Mouse (Mus musculus): ENCODE measurements around the gene Ppp6r3. TPM values are rescaled to one million over a fixed set of nuclear protein-coding genes. Genes with fewer than 3 reads are reported as not detected.

Gene Ppp6r3
- polyA plus RNA-seq, 1 experiment from 2014 or later = 66.2 TPM

DNA sequence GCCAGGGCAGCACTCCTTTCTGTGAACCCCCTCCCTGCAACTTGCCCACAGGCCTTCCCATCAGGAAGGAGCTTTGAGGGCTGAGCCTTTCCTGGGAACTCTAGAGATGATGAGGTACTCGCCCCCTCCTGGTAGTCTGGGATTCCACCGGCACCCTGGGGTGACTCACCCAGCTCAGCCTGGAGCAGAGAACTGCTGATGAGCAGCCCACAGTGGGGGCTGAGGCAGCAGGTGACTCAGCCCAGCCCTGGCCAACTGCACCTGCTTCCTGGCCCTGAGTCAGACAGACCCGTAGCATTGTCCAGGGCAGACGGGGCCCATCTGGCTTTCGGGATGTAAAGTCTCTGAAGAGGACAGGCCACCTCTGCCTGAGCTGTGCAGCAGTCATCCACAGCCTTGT, 156.3 kb downstream of the Ppp6r3 start:
- Histone ChIP-seq H3K27ac (ENCODE audit: low read length) (no peak overlapping the region), H3K27me3 (ENCODE audit: control insufficient read depth, insufficient read depth, low read depth, low read length) (peaks cover 5% of the 10 kb centered on the region), H3K36me3 (ENCODE audit: control insufficient read depth, insufficient read depth, low read length) (no peaks in the 10 kb centered on the region), H3K4me2 (ENCODE audit: low read depth, low read length) (no peak overlapping the region), H3K4me1 (replicated peaks; ENCODE audit: control insufficient read depth, insufficient read depth, low read length) (no peaks in the 10 kb centered on the region; the same call in 1 of the 2 replicates), H3K9ac (ENCODE audit: low read length) (no peak overlapping the region), H3K4me3 (ENCODE audit: low read length) (no peak overlapping the region), H3K9me3 (ENCODE audit: control insufficient read depth, low read length) (0 out of 2 replicates have a peak, but pooled peaks cover 2% of the 10 kb centered on the region)
- ATAC-seq (ENCODE audit: low read depth) = no peak
- WGBS = 58% methylated on average over 5 of the region's 5 CpGs

DNA sequence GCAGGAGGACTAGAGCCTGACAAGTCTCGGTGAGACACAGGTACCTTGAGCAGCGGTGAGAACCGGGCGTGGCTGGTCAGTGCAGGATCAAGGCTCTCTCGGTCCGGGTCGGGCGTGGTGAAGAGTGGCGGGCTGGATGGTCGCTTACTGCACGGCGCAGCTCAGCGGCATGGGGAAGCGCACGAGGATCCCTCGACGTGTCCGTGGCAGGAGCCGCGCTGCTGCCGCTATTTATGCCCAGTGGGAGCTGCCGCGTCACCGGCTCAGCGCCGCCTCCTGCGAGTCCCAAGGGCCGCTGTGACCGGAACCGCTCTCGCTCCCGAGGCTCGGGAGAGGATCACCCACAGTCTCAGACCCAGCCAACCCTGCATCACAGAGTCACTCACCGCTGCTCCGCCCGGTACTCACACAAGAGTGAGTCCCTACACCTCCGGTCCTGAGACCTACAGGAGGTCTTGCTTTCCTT, 161.2 kb downstream of the Ppp6r3 start, which contains the start of gene Gal:
TSS of gene Gal (minus strand) at position 277 of the 466 bp plus-strand sequence.
- Histone ChIP-seq H3K27me3 (ENCODE audit: control insufficient read depth, insufficient read depth, low read depth, low read length) (peaks cover 18% of the 10 kb centered on the region), H3K4me1 (replicated peaks; ENCODE audit: control insufficient read depth, insufficient read depth, low read length) (peaks cover 2% of the 10 kb centered on the region; the same call in 1 of the 2 replicates), H3K4me2 (ENCODE audit: low read depth, low read length) (peak within 1 kb of the TSS; percentile 57), H3K4me3 (ENCODE audit: low read length) (peak within 1 kb of the TSS; percentile 38), H3K36me3 (ENCODE audit: control insufficient read depth, insufficient read depth, low read length) (no peaks in the 10 kb centered on the region), H3K9me3 (ENCODE audit: control insufficient read depth, low read length) (0 out of 2 replicates have a peak, but pooled peaks cover 2% of the 10 kb centered on the region), H3K27ac (ENCODE audit: low read length) (no peak within 1 kb of the TSS), H3K9ac (ENCODE audit: low read length) (peak within 1 kb of the TSS; percentile 36; the same call in 1 of the 2 replicates)
- ATAC-seq (ENCODE audit: low read depth) = peak; percentile 53
- 2% methylated on average over 37 of the region's 37 CpGs for WGBS

DNA sequence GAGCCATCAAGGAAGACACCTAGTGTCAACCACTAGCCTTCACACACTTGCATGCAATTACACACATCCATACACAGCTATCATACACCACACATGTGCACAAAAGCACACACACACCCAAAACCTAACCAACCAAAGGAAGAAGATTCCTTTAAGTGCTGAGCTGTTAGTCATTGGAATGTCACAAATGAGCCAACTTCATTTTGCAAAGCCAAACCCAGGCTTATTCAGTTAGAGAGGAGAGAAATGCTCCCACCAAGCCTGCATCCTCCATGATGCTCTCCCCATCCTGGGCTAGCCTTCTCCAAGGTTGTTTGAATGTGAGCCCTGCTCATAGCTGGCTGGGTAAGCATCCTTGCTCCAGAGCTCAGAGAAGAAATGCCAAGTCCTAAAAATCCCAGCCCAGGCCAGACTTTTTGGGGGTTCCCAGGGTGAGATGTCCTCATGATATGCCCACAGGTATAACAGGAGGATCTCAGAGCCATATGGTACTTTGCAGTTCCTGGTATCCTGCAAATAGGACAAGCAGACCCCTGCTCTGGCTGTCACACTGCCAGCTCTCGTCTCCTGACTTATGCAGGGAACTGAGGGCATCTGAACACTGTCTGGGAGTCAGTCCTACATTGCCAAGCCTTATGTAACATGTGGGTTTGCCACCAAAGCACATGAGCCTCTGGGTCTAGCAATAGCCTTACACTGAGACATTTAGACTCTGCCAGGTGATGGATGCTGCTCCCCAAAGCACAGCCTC, 169.8 kb downstream of the Ppp6r3 start:
- Histone ChIP-seq H3K4me3 (ENCODE audit: low read length) (no peak overlapping the region), H3K27me3 (ENCODE audit: control insufficient read depth, insufficient read depth, low read depth, low read length) (no peaks in the 10 kb centered on the region), H3K4me1 (replicated peaks; ENCODE audit: control insufficient read depth, insufficient read depth, low read length) (no peaks in the 10 kb centered on the region), H3K9me3 (ENCODE audit: control insufficient read depth, low read length) (no peaks in the 10 kb centered on the region), H3K4me2 (ENCODE audit: low read depth, low read length) (no peak overlapping the region), H3K27ac (ENCODE audit: low read length) (no peak overlapping the region), H3K9ac (ENCODE audit: low read length) (no peak overlapping the region), H3K36me3 (ENCODE audit: control insufficient read depth, insufficient read depth, low read length) (no peaks in the 10 kb centered on the region)
- 39% methylated on average over 1 of the region's 1 CpGs for WGBS
- no peak for ATAC-seq (ENCODE audit: low read depth)

Other genes with a start within 250 kb of the Ppp6r3 start
- 0.40 and 0.51 TPM in 2 replicates for gene Tesmin, start 186.9 kb downstream of the Ppp6r3 start, polyA plus RNA-seq (2015; fragmentation: Nextera tagmentation; extraction: Ambion mirVana)
- gene Gal, start 161.2 kb downstream of the Ppp6r3 start, polyA plus RNA-seq (2015; fragmentation: Nextera tagmentation; extraction: Ambion mirVana) = 1.3 and 2.8 TPM in 2 replicates
- gene Lrp5, start 110.8 kb upstream of the Ppp6r3 start, polyA plus RNA-seq (2015; fragmentation: Nextera tagmentation; extraction: Ambion mirVana) = 7.4 and 7.8 TPM in 2 replicates
- 28.3 and 32.4 TPM in 2 replicates for gene 1810055G02Rik, start 132.5 kb upstream of the Ppp6r3 start, polyA plus RNA-seq (2015; fragmentation: Nextera tagmentation; extraction: Ambion mirVana)
- gene Kmt5b, start 191.7 kb upstream of the Ppp6r3 start, polyA plus RNA-seq (2015; fragmentation: Nextera tagmentation; extraction: Ambion mirVana) = 28.1 and 29.5 TPM in 2 replicates